Mouse (Mus musculus) myocyte (in vitro differentiated cells): ENCODE results near the gene Cilp2. TPM values are rescaled to one million over a fixed set of nuclear protein-coding genes. Genes with fewer than 3 reads are reported as not detected.

Experiments used
- H3K27me3 ChIP-seq: one replicate; pipeline ENCODE4 v1.6.1; 2011; ENCODE audit not compliant: control insufficient read depth, insufficient read depth, insufficient read length
- H3K36me3 ChIP-seq: one replicate; pipeline ENCODE4 v1.6.1; 2011; ENCODE audit not compliant: control insufficient read depth, insufficient read depth
- H3K4me2 ChIP-seq: one replicate; pipeline ENCODE4 v1.6.1; 2011; ENCODE audit warnings: low read depth, control low read depth
- H3K4me3 ChIP-seq: one replicate; pipeline ENCODE4 v1.5.1; 2011; ENCODE audit warnings: mild to moderate bottlenecking, control low read depth, moderate library complexity
- H3K79me2 ChIP-seq: one replicate; pipeline ENCODE4 v1.6.1; 2011; ENCODE audit not compliant: control insufficient read depth, insufficient read depth
- H3ac ChIP-seq: one replicate; pipeline ENCODE4 v1.6.1; 2011; ENCODE audit not compliant: control insufficient read depth, insufficient read length
- CEBPB ChIP-seq: IDR thresholded peaks from 2 replicates; pipeline ENCODE4 v1.6.1; 2011; ENCODE audit warnings: mild to moderate bottlenecking, moderate library complexity; ENCODE audit not compliant: poor library complexity, insufficient read depth, severe bottlenecking
- E2F4 ChIP-seq: IDR thresholded peaks from one replicate; pipeline ENCODE4 v1.6.1; 2011; ENCODE audit warnings: mild to moderate bottlenecking, control low read depth, moderate library complexity; ENCODE audit not compliant: insufficient read depth
- MAX ChIP-seq: IDR thresholded peaks from one replicate; pipeline ENCODE4 v1.6.1; 2011; ENCODE audit warnings: low read depth, mild to moderate bottlenecking, control low read depth
- MYOD1 ChIP-seq, 3 experiments: IDR thresholded peaks; one replicate each; pipeline ENCODE4 v1.6.1; 2011; ENCODE audit warnings: control low read depth in 2 of 3, low read depth in 2 of 3, mild to moderate bottlenecking in 2 of 3, moderate library complexity in 1 of 3; ENCODE audit not compliant: insufficient read length in 2 of 3, control insufficient read depth in 1 of 3
- MYOG ChIP-seq, 3 experiments: IDR thresholded peaks; one replicate each; pipeline ENCODE4 v1.6.1; 2011; ENCODE audit warnings: control low read depth in 2 of 3, low read depth in 2 of 3, mild to moderate bottlenecking in 2 of 3; ENCODE audit not compliant: insufficient read length in 2 of 3, control insufficient read depth in 1 of 3, insufficient read depth in 1 of 3
- POLR2A ChIP-seq: IDR thresholded peaks from one replicate; pipeline ENCODE4 v1.6.1; 2011; ENCODE audit warnings: low read depth, mild to moderate bottlenecking, control low read depth, moderate library complexity; ENCODE audit not compliant: insufficient read length
- POLR2AphosphoS2 ChIP-seq: IDR thresholded peaks from one replicate; pipeline ENCODE4 v1.6.1; 2011; ENCODE audit warnings: low read depth, control low read depth; ENCODE audit not compliant: insufficient read length
- REST ChIP-seq: IDR thresholded peaks from one replicate; pipeline ENCODE4 v1.6.1; 2011; ENCODE audit warnings: mild to moderate bottlenecking, control low read depth, moderate library complexity; ENCODE audit not compliant: insufficient read depth, insufficient read length
- SRF ChIP-seq: IDR thresholded peaks from one replicate; pipeline ENCODE4 v1.6.1; 2011; ENCODE audit warnings: low read depth; ENCODE audit not compliant: control insufficient read depth, insufficient read length
- TCF12 ChIP-seq: IDR thresholded peaks from one replicate; pipeline ENCODE4 v1.6.1; 2011; ENCODE audit warnings: mild to moderate bottlenecking, control low read depth; ENCODE audit not compliant: poor library complexity, insufficient read depth, severe bottlenecking
- TCF3 ChIP-seq: IDR thresholded peaks from one replicate; pipeline ENCODE4 v1.6.1; 2011; ENCODE audit warnings: low read depth, control low read depth; ENCODE audit not compliant: insufficient read length
- USF1 ChIP-seq: IDR thresholded peaks from one replicate; pipeline ENCODE4 v1.6.1; 2011; ENCODE audit warnings: low read depth, mild to moderate bottlenecking, control low read depth, moderate library complexity
- polyA plus RNA-seq: library from polyadenylated mRNA; unstranded; fragments of >200 nt; fragmentation: generic; extraction: Trizol; gene quantifications from one replicate; pipeline ENCODE4 v1.2.1, GENCODE M21; 2012; ENCODE audit warnings: missing spikeins

Gene Cilp2
- polyA plus RNA-seq, 1 experiment, result 0.20 TPM

DNA sequence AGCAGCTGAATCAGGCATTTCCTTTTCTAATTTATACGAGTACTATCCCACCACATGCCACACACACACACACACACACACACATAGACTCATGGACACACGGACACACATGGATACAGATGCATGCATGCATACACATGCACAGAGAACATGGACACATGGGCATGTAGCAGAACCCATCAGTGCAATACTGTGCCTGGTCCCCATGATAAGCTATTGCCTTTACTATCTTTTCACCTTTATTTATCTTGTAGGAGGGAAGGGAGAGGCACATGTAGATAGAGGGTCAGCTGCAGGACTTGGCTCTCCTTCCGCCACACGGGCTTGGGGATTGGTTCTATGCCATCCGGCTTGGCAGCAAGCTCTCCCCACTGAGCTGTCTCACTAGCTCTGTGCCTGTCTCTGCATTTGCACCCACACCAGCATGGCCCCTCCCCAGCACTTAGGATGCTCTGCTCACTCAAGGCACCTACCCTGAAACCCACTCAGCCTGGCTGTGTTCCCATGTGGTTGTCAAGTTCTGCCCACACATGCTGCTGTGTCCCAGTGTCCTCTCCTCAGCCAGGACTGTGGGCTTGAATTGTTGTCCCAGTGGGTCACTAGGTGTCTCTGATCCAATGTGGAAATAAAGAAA, 24.0 kb downstream of the Cilp2 start:
- Histone ChIP-seq H3K4me2 (no peak overlapping the region), H3K36me3 (no peaks in the 10 kb centered on the region), H3K27me3 (no peaks in the 10 kb centered on the region), H3K4me3 (no peak overlapping the region), H3ac (no peak overlapping the region), H3K79me2 (no peaks in the 10 kb centered on the region)
- no peak for TF ChIP-seq USF1
- no peak for TF ChIP-seq MAX
- no peak for TF ChIP-seq SRF
- no peak for TF ChIP-seq TCF12
- TF ChIP-seq REST, result no peak
- TF ChIP-seq TCF3, result no peak
- no peak for TF ChIP-seq MYOG (IDR thresholded peaks at IDR 0.05; ENCODE audit: control insufficient read depth in 1 of 3, insufficient read depth in 1 of 3, insufficient read length in 2 of 3, low read depth in 2 of 3)
- no peak for TF ChIP-seq POLR2A

DNA sequence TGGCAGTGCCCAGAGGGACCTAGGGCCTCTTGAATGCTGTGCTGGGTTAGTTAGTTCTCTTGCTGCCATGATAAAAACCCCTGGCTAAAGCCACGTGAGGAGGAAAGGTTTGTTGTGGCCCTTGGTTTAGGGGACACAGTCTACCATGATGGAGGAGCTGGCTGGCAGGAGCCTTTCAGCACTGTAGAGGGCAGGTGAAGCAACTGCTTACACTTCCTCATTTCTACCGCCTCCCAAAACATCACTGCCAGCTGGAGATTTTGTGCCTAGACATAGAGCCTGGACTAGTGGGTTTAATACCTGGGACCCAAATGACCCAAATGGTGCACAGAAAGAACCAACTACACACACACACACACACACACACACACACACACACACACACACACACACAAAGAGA, 26.2 kb downstream of the Cilp2 start:
- Histone ChIP-seq H3K27me3 (no peaks in the 10 kb centered on the region), H3ac (no peak overlapping the region), H3K79me2 (no peaks in the 10 kb centered on the region), H3K4me2 (no peak overlapping the region), H3K4me3 (no peak overlapping the region), H3K36me3 (no peaks in the 10 kb centered on the region)
- TF ChIP-seq USF1 (no peak), MAX (no peak), POLR2AphosphoS2 (no peak), E2F4 (no peak), CEBPB (no peak), MYOD1 (IDR thresholded peaks at IDR 0.05; ENCODE audit: control insufficient read depth in 1 of 3, insufficient read length in 2 of 3, low read depth in 2 of 3) (no peak), MYOG (IDR thresholded peaks at IDR 0.05; ENCODE audit: control insufficient read depth in 1 of 3, insufficient read depth in 1 of 3, insufficient read length in 2 of 3, low read depth in 2 of 3) (no peak), POLR2A (no peak), TCF3 (no peak), TCF12 (no peak), SRF (no peak), REST (no peak)

DNA sequence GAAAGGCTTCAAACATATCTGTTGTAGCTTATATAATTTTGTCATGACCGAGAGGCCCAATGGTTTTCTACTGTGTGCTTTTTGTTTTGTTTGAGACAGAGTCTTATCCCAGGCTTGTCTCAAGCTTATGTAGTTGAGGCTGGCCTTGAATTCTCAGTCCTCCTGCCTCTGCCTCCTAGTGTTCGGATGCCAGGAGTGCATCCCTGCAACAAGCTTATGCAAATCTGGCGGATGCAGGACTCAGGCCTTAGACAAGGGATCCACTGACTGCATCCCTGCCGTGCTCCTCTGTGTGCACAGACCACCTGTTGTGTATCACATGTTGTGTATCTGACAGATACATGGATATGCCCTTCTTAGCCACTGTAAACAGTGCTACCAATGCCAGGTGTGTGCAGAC, 26.7 kb downstream of the Cilp2 start:
- no peaks in the 10 kb centered on the region for H3K79me2 ChIP-seq
- H3K36me3 ChIP-seq, result no peaks in the 10 kb centered on the region
- H3K4me2 ChIP-seq, result no peak overlapping the region
- TF ChIP-seq SRF (no peak), E2F4 (no peak), REST (no peak), MAX (no peak), MYOD1 (IDR thresholded peaks at IDR 0.05; ENCODE audit: control insufficient read depth in 1 of 3, insufficient read length in 2 of 3, low read depth in 2 of 3) (no peak), USF1 (no peak), POLR2AphosphoS2 (no peak), TCF3 (no peak), POLR2A (no peak), MYOG (IDR thresholded peaks at IDR 0.05; ENCODE audit: control insufficient read depth in 1 of 3, insufficient read depth in 1 of 3, insufficient read length in 2 of 3, low read depth in 2 of 3) (no peak), TCF12 (no peak), CEBPB (no peak)
- no peak overlapping the region for H3ac ChIP-seq
- H3K27me3 ChIP-seq, result no peaks in the 10 kb centered on the region
- no peak overlapping the region for H3K4me3 ChIP-seq

DNA sequence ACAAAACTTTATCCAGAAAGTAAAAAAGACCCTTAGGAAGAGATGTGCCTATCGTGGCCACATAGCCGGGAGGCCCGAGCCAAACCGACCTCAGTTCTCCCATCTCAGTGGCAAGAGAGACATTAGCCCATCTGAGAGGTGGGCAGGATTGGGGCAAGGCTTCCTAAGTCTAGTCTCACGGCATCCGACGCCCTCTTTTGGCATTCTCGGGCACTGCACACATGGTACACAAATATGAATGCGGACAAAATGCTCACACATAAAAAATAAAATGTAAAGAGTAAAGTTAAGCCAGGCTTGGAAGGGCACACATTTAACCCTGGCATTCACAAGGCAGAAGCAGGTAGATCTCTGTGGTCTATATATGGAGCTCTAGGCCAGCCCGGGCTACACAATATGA, 33.6 kb downstream of the Cilp2 start:
- TF ChIP-seq SRF (no peak), E2F4 (no peak), POLR2A (no peak), CEBPB (no peak), TCF3 (no peak), USF1 (no peak), POLR2AphosphoS2 (no peak), MYOG (IDR thresholded peaks at IDR 0.05; ENCODE audit: control insufficient read depth in 1 of 3, insufficient read depth in 1 of 3, insufficient read length in 2 of 3, low read depth in 2 of 3) (no peak)
- H3K4me3 ChIP-seq, result no peak overlapping the region
- no peak overlapping the region for H3K4me2 ChIP-seq
- no peaks in the 10 kb centered on the region for H3K36me3 ChIP-seq
- H3K27me3 ChIP-seq, result no peaks in the 10 kb centered on the region
- no peaks in the 10 kb centered on the region for H3K79me2 ChIP-seq
- no peak overlapping the region for H3ac ChIP-seq

DNA sequence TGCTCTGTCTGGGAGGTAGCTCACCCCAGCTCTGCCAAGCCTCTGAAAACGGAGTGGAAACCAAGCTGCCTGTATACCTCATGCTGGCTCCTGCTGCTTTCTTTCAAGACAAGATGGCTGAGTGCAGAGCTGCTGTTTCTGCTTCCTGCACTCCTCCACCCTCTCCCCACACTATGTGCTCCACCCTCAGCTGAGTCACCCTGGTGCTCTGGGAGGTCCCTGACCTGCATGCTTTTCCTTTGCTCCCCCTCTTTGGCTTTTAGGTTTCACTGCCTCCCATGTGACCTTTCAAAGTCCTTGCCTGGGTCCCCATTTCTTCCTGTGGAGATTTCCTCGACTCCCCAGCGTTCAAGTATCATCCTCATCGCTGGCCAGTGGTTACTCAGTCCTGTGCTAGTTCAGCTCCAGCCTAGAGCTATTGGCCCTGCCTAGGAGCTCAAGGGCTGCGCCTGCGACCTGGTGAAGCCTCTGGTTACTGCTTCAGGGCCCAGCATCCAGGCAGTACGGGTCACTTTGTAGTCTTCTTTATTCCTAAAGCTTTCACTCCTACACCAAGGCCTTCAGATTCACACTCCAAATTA, 36.5 kb downstream of the Cilp2 start:
- H3K4me2 ChIP-seq, result peak overlapping the region; percentile 48
- no peaks in the 10 kb centered on the region for H3K79me2 ChIP-seq
- H3K36me3 ChIP-seq, result no peaks in the 10 kb centered on the region
- H3K27me3 ChIP-seq, result no peaks in the 10 kb centered on the region
- TF ChIP-seq USF1, result peak; percentile 19
- TF ChIP-seq MYOD1 (IDR thresholded peaks at IDR 0.05; ENCODE audit: control insufficient read depth in 1 of 3, insufficient read length in 2 of 3, low read depth in 2 of 3), result no peak
- no peak for TF ChIP-seq CEBPB
- no peak for TF ChIP-seq POLR2A
- no peak overlapping the region for H3K4me3 ChIP-seq
- H3ac ChIP-seq, result no peak overlapping the region
